Comparison of ENCODE assay signal across 7 mouse cellular contexts in the genomic region with DNA sequence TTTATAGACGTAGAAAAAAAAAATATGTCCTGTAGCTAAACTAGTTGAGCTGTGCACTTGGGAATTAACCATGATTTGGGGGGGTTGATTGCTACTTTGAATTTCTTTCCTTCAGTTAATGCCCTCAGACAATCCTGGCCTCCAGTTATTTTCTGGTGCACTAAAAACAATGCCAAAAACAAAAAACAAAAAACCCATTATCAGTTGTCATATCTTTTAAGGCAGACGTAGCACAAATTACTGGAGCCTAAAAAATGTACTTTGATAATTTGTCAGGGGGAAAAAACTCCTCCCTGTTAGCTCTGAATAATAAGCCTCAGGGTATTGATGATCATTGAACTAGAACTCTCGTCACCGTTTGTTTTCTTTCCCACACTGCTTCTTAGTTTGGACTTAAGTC. TPM values are rescaled to one million over a fixed set of nuclear protein-coding genes. Genes with fewer than 3 reads are reported as not detected.
DNase-seq lines count a peak whose midpoint lies in the region; ATAC-seq and TF ChIP-seq lines count a peak whose summit lies in the region.

No protein-coding gene starts in this region.

- H3K9ac ChIP-seq in limb, embryonic 13.5 days = peak overlapping the region; percentile 97
- peak overlapping the region; percentile 88 for H3K9ac ChIP-seq in stomach, embryonic 14.5 days (replicated peaks; ENCODE audit: low read depth, low read length)

- DNase-seq in layer of hippocampus, adult 18-20 months (ENCODE audit: low spot score in 2 of 2) = no peak
- DNase-seq in right cerebral cortex, postnatal 14 days = no peak

- H3K36me3 ChIP-seq in megakaryocyte, embryonic 14.5 days (replicated peaks; ENCODE audit: low read length) = peaks cover 46% of the 10 kb centered on the region
- H3K36me3 ChIP-seq in limb, embryonic 13.5 days = peaks cover 34% of the 10 kb centered on the region
- 0 out of 2 replicates have a peak, but pooled peaks cover 6% of the 10 kb centered on the region for H3K36me3 ChIP-seq in stomach, embryonic 14.5 days (ENCODE audit: control insufficient read depth, insufficient read depth, low read length)

- no peak for TF ChIP-seq POLR2A in embryonic fibroblast, embryonic 13.5 days (IDR thresholded peaks at IDR 0.05; ENCODE audit: low read depth, low read length)

- H3K9me3 ChIP-seq in megakaryocyte, embryonic 14.5 days = 0 out of 2 replicates have a peak, but pooled peaks cover 4% of the 10 kb centered on the region
- H3K9me3 ChIP-seq in limb, embryonic 13.5 days = peaks cover 9% of the 10 kb centered on the region
- H3K9me3 ChIP-seq in stomach, embryonic 14.5 days (ENCODE audit: control insufficient read depth, low read depth, low read length) = peaks cover 4% of the 10 kb centered on the region; the same call in 1 of the 2 replicates

- ATAC-seq in megakaryocyte, adult 5-6 weeks (ENCODE audit: poor library complexity, severe bottlenecking) = no peak
- no peak for ATAC-seq in limb, embryonic 13.5 days (ENCODE audit: low FRiP score, low read depth)
- ATAC-seq in stomach, embryonic 14.5 days (ENCODE audit: insufficient number of reproducible peaks, insufficient read depth, low FRiP score, low read depth) = no peak

- H3K4me1 ChIP-seq in megakaryocyte, embryonic 14.5 days = peaks cover 36% of the 10 kb centered on the region
- H3K4me1 ChIP-seq in embryonic fibroblast, embryonic 13.5 days (ENCODE audit: control insufficient read depth, insufficient read depth, low read length) = peaks cover 4% of the 10 kb centered on the region; the same call in 1 of the 2 replicates
- peaks cover 23% of the 10 kb centered on the region for H3K4me1 ChIP-seq in limb, embryonic 13.5 days
- H3K4me1 ChIP-seq in stomach, embryonic 14.5 days (ENCODE audit: control insufficient read depth, insufficient read depth, low read length) = peaks cover 2% of the 10 kb centered on the region; the same call in 1 of the 2 replicates

- H3K4me3 ChIP-seq in megakaryocyte, embryonic 14.5 days (replicated peaks) = peak overlapping the region; percentile 100
- peak overlapping the region; percentile 99 for H3K4me3 ChIP-seq in embryonic fibroblast, embryonic 13.5 days (ENCODE audit: insufficient read depth, low read length)
- H3K4me3 ChIP-seq in limb, embryonic 13.5 days = peak overlapping the region; percentile 87
- H3K4me3 ChIP-seq in stomach, embryonic 14.5 days (ENCODE audit: low read depth, low read length) = peak overlapping the region; percentile 84

- WGBS in limb, embryonic 13.5 days = 17% methylated on average over 4 of the region's 4 CpGs
- WGBS in stomach, embryonic 14.5 days = 16% methylated on average over 4 of the region's 4 CpGs

- TF ChIP-seq CTCF in embryonic fibroblast, embryonic 13.5 days (IDR thresholded peaks at IDR 0.05; ENCODE audit: borderline replicate concordance, insufficient read depth, low read length) = no peak

- peak overlapping the region; percentile 69; the same call in 1 of the 2 replicates for H3K27ac ChIP-seq in embryonic fibroblast, embryonic 13.5 days (ENCODE audit: insufficient read depth, low read length)
- peak overlapping the region; percentile 93; the same call in 1 of the 2 replicates for H3K27ac ChIP-seq in limb, embryonic 13.5 days
- peak overlapping the region; percentile 94 for H3K27ac ChIP-seq in stomach, embryonic 14.5 days (ENCODE audit: low read length)

- no peaks in the 10 kb centered on the region for H3K27me3 ChIP-seq in megakaryocyte, embryonic 14.5 days (replicated peaks)
- no peaks in the 10 kb centered on the region for H3K27me3 ChIP-seq in limb, embryonic 13.5 days
- no peaks in the 10 kb centered on the region for H3K27me3 ChIP-seq in stomach, embryonic 14.5 days (ENCODE audit: control insufficient read depth, insufficient read depth, low read length)

- peak overlapping the region; percentile 69 for H3K4me2 ChIP-seq in limb, embryonic 13.5 days (replicated peaks)
- peak overlapping the region; percentile 69 for H3K4me2 ChIP-seq in stomach, embryonic 14.5 days (replicated peaks; ENCODE audit: low read depth, low read length)

RNA-seq across cellular contexts. Expression of gene Ube2j1, which starts 0.8 kb away (rescaled TPM):
- polyA plus RNA-seq in megakaryocyte, embryonic 14.5 days (2012; ENCODE audit: insufficient read depth, low replicate concordance) = 27.5 and 35.5 TPM in 2 replicates
- total RNA-seq in megakaryocyte, adult 5-6 weeks (2015) = 57.6 and 61.3 TPM in 2 replicates
- 59.9 and 65.6 TPM in 2 replicates for total RNA-seq in megakaryocyte, adult 5-6 weeks (2017)
- 103 and 124 TPM in 2 replicates for polyA plus RNA-seq in embryonic fibroblast, embryonic 13.5 days (2011; ENCODE audit: insufficient read length, low read depth, missing spikeins)
- polyA plus RNA-seq in limb, embryonic 13.5 days (2015; fragmentation: Nextera tagmentation; extraction: Ambion mirVana) = 38.7 and 39.9 TPM in 2 replicates
- 38.2 and 45.5 TPM in 2 replicates for polyA plus RNA-seq in stomach, embryonic 14.5 days (2014; fragmentation: Nextera tagmentation; extraction: Ambion mirVana)
- total RNA-seq in layer of hippocampus, adult 18-20 months (2021) = 100 to 1,000 TPM in 1 of 2 experiments, 10 to 100 TPM in 1; 92.7 to 100 TPM

RNA-seq across cellular contexts. Expression of gene Gabrr2, which starts 30.8 kb away (rescaled TPM):
- polyA plus RNA-seq in megakaryocyte, embryonic 14.5 days (2012; ENCODE audit: insufficient read depth, low replicate concordance) = 0.67 TPM in 1 of 2 replicates, not detected in the other
- not detected in 2 replicates for total RNA-seq in megakaryocyte, adult 5-6 weeks (2015)
- 0.18 TPM in 1 of 2 replicates, not detected in the other for total RNA-seq in megakaryocyte, adult 5-6 weeks (2017)
- polyA plus RNA-seq in embryonic fibroblast, embryonic 13.5 days (2011; ENCODE audit: insufficient read length, low read depth, missing spikeins) = not detected in 2 replicates
- 0.20 and 0.27 TPM in 2 replicates for polyA plus RNA-seq in limb, embryonic 13.5 days (2015; fragmentation: Nextera tagmentation; extraction: Ambion mirVana)
- 0.25 and 0.41 TPM in 2 replicates for polyA plus RNA-seq in stomach, embryonic 14.5 days (2014; fragmentation: Nextera tagmentation; extraction: Ambion mirVana)
- total RNA-seq in layer of hippocampus, adult 18-20 months (2021) = under 1 TPM; 0.62 to 0.81 TPM

RNA-seq across cellular contexts. Expression of gene Rragd, which starts 49.2 kb away (rescaled TPM):
- polyA plus RNA-seq in megakaryocyte, embryonic 14.5 days (2012; ENCODE audit: insufficient read depth, low replicate concordance) = 0.37 TPM in 1 of 2 replicates, not detected in the other
- total RNA-seq in megakaryocyte, adult 5-6 weeks (2015) = 0.33 and 3.5 TPM in 2 replicates
- 0.24 and 0.44 TPM in 2 replicates for total RNA-seq in megakaryocyte, adult 5-6 weeks (2017)
- polyA plus RNA-seq in embryonic fibroblast, embryonic 13.5 days (2011; ENCODE audit: insufficient read length, low read depth, missing spikeins) = 3.1 and 3.4 TPM in 2 replicates
- 16.9 and 18.4 TPM in 2 replicates for polyA plus RNA-seq in limb, embryonic 13.5 days (2015; fragmentation: Nextera tagmentation; extraction: Ambion mirVana)
- 7.1 and 11.0 TPM in 2 replicates for polyA plus RNA-seq in stomach, embryonic 14.5 days (2014; fragmentation: Nextera tagmentation; extraction: Ambion mirVana)
- 10 to 100 TPM; 64.8 to 70.4 TPM for total RNA-seq in layer of hippocampus, adult 18-20 months (2021)
